Mouse (Mus musculus) neutrophil, adult 59 days (primary cell): ENCODE results near the gene 1700029J07Rik. TPM values are rescaled to one million over a fixed set of nuclear protein-coding genes. Genes with fewer than 3 reads are reported as not detected.

Experiments used
- total RNA-seq, 2 experiments: library from RNA; stranded (reverse); gene quantifications; 1 replicate in 1 of 2; 2 replicates in 1 of 2; pipeline ENCODE4 v1.2.4; 2023

The 1700029J07Rik gene
- total RNA-seq = under 1 TPM in 1 of 2 experiments, not detected in 1; 0.18 TPM

GRCm38 (mm10) chr8:45975126-45975836 is at the start of gene 1700029J07Rik, which contains the start of gene Ufsp2:
TSS of gene 1700029J07Rik (minus strand) at chr8:45975252.
TSS of gene Ufsp2 (plus strand) at chr8:45975528.

DNA sequence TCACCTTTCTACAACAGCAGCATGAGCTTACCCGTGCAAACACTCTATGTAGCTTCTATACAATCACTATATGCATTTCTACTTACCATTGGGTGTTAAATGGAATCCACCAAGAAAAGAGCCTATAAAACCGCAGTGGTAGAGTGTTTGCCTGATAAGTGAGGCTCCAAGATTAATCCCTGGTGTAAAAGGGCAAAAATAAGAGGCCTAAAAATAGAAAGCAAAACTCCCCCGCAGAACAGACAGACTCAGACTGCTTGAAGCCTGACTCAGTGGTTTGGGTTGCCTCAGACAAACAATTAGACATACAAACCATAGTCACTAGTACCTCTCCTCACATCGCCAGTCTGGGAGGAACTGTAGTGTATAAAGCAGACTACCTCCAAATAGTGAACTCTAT is 30.5 kb upstream of the 1700029J07Rik start, which contains the start of gene Ankrd37:
Gene Ankrd37, minus strand, starts transcription at position 112 of the 400 bp plus-strand sequence.

GRCm38 (mm10) chr8:45999138-45999783 is 24.2 kb upstream of the 1700029J07Rik start, which contains the start of gene Lrp2bp:
TSS of gene Lrp2bp (plus strand) at chr8:45999303.

DNA sequence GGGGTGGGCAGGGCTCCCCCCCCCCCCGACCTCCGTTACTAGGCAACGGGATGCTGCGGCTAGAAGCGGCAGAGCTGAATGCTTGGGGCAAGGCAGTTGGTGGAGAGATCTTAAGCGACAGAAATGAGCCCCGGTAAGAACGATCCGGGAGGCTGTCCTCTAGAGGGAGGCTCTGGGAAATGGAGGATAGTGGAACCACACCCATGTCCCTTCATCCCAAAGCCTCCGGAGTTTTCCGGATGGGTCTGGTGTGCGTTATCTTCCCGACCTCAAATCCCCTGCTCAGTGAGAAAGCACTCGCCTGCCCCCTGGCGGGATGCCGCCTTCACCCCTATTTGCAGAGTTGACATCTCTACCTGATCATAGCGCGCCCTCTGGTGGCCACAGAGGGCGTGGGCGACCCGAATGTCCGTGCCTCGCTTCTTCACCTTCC is 40.5 kb downstream of the 1700029J07Rik start, which contains the start of gene Ccdc110:
Gene Ccdc110, plus strand, starts transcription at position 38 of the 433 bp plus-strand sequence.

Other genes starting within 250 kb of the 1700029J07Rik start
- gene Pdlim3, start 89.8 kb downstream of the 1700029J07Rik start, total RNA-seq = under 1 TPM; 0.20 to 0.47 TPM
- not detected for gene Ccdc110, start 40.6 kb downstream of the 1700029J07Rik start, total RNA-seq
- gene Ufsp2, start 276 bp upstream of the 1700029J07Rik start, total RNA-seq = 10 to 100 TPM; 21.5 to 23.6 TPM
- not detected for gene Lrp2bp, start 24.1 kb upstream of the 1700029J07Rik start, total RNA-seq
- 1 to 10 TPM; 1.5 to 2.2 TPM for gene Ankrd37, start 30.5 kb upstream of the 1700029J07Rik start, total RNA-seq
- gene Cfap97, start 176.5 kb upstream of the 1700029J07Rik start, total RNA-seq = 1 to 10 TPM; 8.5 to 9.0 TPM
- gene Snx25, start 176.9 kb upstream of the 1700029J07Rik start, total RNA-seq = 10 to 100 TPM in 1 of 2 experiments, 1 to 10 TPM in 1; 5.6 to 12.0 TPM
- 10 to 100 TPM; 16.5 to 25.9 TPM for gene Slc25a4, start 236.0 kb upstream of the 1700029J07Rik start, total RNA-seq